Mouse (Mus musculus) myocyte (in vitro differentiated cells): Measurements from ENCODE around the gene Rplp2. TPM values are rescaled to one million over a fixed set of nuclear protein-coding genes. Genes with fewer than 3 reads are reported as not detected.
A peak's percentile ranks its signal among the peaks of the same experiment; 100 is the strongest.

Experiments
- H3K27me3 ChIP-seq: one replicate; pipeline ENCODE4 v1.6.1; 2011; ENCODE audit not compliant: control insufficient read depth, insufficient read depth, insufficient read length
- H3K36me3 ChIP-seq: one replicate; pipeline ENCODE4 v1.6.1; 2011; ENCODE audit not compliant: control insufficient read depth, insufficient read depth
- H3K4me2 ChIP-seq: one replicate; pipeline ENCODE4 v1.6.1; 2011; ENCODE audit warnings: low read depth, control low read depth
- H3K4me3 ChIP-seq: one replicate; pipeline ENCODE4 v1.5.1; 2011; ENCODE audit warnings: mild to moderate bottlenecking, control low read depth, moderate library complexity
- H3K79me2 ChIP-seq: one replicate; pipeline ENCODE4 v1.6.1; 2011; ENCODE audit not compliant: control insufficient read depth, insufficient read depth
- H3ac ChIP-seq: one replicate; pipeline ENCODE4 v1.6.1; 2011; ENCODE audit not compliant: control insufficient read depth, insufficient read length
- CEBPB ChIP-seq: IDR thresholded peaks from 2 replicates; pipeline ENCODE4 v1.6.1; 2011; ENCODE audit warnings: mild to moderate bottlenecking, moderate library complexity; ENCODE audit not compliant: poor library complexity, insufficient read depth, severe bottlenecking
- E2F4 ChIP-seq: IDR thresholded peaks from one replicate; pipeline ENCODE4 v1.6.1; 2011; ENCODE audit warnings: mild to moderate bottlenecking, control low read depth, moderate library complexity; ENCODE audit not compliant: insufficient read depth
- MAX ChIP-seq: IDR thresholded peaks from one replicate; pipeline ENCODE4 v1.6.1; 2011; ENCODE audit warnings: low read depth, mild to moderate bottlenecking, control low read depth
- MYOD1 ChIP-seq, 3 experiments: IDR thresholded peaks; one replicate each; pipeline ENCODE4 v1.6.1; 2011; ENCODE audit warnings: control low read depth in 2 of 3, low read depth in 2 of 3, mild to moderate bottlenecking in 2 of 3, moderate library complexity in 1 of 3; ENCODE audit not compliant: insufficient read length in 2 of 3, control insufficient read depth in 1 of 3
- MYOG ChIP-seq, 3 experiments: IDR thresholded peaks; one replicate each; pipeline ENCODE4 v1.6.1; 2011; ENCODE audit warnings: control low read depth in 2 of 3, low read depth in 2 of 3, mild to moderate bottlenecking in 2 of 3; ENCODE audit not compliant: insufficient read length in 2 of 3, control insufficient read depth in 1 of 3, insufficient read depth in 1 of 3
- POLR2A ChIP-seq: IDR thresholded peaks from one replicate; pipeline ENCODE4 v1.6.1; 2011; ENCODE audit warnings: low read depth, mild to moderate bottlenecking, control low read depth, moderate library complexity; ENCODE audit not compliant: insufficient read length
- POLR2AphosphoS2 ChIP-seq: IDR thresholded peaks from one replicate; pipeline ENCODE4 v1.6.1; 2011; ENCODE audit warnings: low read depth, control low read depth; ENCODE audit not compliant: insufficient read length
- REST ChIP-seq: IDR thresholded peaks from one replicate; pipeline ENCODE4 v1.6.1; 2011; ENCODE audit warnings: mild to moderate bottlenecking, control low read depth, moderate library complexity; ENCODE audit not compliant: insufficient read depth, insufficient read length
- SRF ChIP-seq: IDR thresholded peaks from one replicate; pipeline ENCODE4 v1.6.1; 2011; ENCODE audit warnings: low read depth; ENCODE audit not compliant: control insufficient read depth, insufficient read length
- TCF12 ChIP-seq: IDR thresholded peaks from one replicate; pipeline ENCODE4 v1.6.1; 2011; ENCODE audit warnings: mild to moderate bottlenecking, control low read depth; ENCODE audit not compliant: poor library complexity, insufficient read depth, severe bottlenecking
- TCF3 ChIP-seq: IDR thresholded peaks from one replicate; pipeline ENCODE4 v1.6.1; 2011; ENCODE audit warnings: low read depth, control low read depth; ENCODE audit not compliant: insufficient read length
- USF1 ChIP-seq: IDR thresholded peaks from one replicate; pipeline ENCODE4 v1.6.1; 2011; ENCODE audit warnings: low read depth, mild to moderate bottlenecking, control low read depth, moderate library complexity
- polyA plus RNA-seq: library from polyadenylated mRNA; unstranded; fragments of >200 nt; fragmentation: generic; extraction: Trizol; gene quantifications from one replicate; pipeline ENCODE4 v1.2.1, GENCODE M21; 2012; ENCODE audit warnings: missing spikeins

Rplp2 gene
- polyA plus RNA-seq, 1 experiment: 5,265 TPM

DNA sequence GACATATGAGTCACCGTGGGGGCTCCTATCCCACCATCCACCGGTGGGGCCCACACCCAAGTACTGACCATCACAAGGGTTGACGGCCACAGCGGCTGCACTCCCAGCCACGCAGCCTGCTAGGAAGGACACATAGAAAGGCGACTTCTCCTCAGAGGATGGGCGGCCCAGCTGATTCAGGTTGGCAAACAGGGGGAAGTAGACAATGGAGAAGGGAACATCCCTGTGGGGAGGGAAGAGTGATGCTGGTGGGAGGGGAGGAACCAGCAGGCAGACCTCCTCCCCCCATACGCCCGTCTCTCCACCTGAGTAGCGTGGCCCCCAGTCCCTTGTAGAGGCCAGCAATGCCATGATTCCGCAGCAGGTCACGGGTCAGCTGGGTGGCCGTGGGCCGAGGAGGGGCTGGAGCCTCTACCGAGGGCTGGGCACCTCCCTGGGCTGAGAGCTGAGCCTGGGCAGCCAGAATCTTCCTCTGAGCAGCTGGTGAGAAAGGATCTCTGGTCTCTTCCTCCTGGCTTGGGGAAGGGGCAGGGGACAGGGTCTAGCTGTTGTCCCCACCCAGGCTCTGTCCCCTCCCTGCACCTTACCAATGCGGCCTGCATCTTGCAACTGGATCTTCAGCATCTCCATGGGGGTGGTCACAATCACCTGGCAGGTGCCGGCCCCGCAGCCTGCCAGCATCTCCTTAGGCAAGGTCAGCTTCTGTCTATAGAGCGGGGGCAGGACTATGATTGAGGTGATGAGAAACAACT, 15.6 kb upstream of the Rplp2 start:
- no peak overlapping the region for H3K4me3 ChIP-seq
- no peaks in the 10 kb centered on the region for H3K27me3 ChIP-seq
- peaks cover 7% of the 10 kb centered on the region for H3K79me2 ChIP-seq
- no peak overlapping the region for H3ac ChIP-seq
- H3K36me3 ChIP-seq: no peaks in the 10 kb centered on the region
- no peak for TF ChIP-seq SRF
- TF ChIP-seq E2F4: no peak
- TF ChIP-seq TCF3: no peak
- TF ChIP-seq POLR2AphosphoS2: no peak
- TF ChIP-seq POLR2A: no peak
- TF ChIP-seq MYOG (IDR thresholded peaks at IDR 0.05; ENCODE audit: control insufficient read depth in 1 of 3, insufficient read depth in 1 of 3, insufficient read length in 2 of 3, low read depth in 2 of 3): no peak
- TF ChIP-seq USF1: no peak
- no peak for TF ChIP-seq MAX
- TF ChIP-seq MYOD1 (IDR thresholded peaks at IDR 0.05; ENCODE audit: control insufficient read depth in 1 of 3, insufficient read length in 2 of 3, low read depth in 2 of 3): no peak
- no peak for TF ChIP-seq REST
- no peak for TF ChIP-seq CEBPB
- TF ChIP-seq TCF12: no peak
- no peak overlapping the region for H3K4me2 ChIP-seq

DNA sequence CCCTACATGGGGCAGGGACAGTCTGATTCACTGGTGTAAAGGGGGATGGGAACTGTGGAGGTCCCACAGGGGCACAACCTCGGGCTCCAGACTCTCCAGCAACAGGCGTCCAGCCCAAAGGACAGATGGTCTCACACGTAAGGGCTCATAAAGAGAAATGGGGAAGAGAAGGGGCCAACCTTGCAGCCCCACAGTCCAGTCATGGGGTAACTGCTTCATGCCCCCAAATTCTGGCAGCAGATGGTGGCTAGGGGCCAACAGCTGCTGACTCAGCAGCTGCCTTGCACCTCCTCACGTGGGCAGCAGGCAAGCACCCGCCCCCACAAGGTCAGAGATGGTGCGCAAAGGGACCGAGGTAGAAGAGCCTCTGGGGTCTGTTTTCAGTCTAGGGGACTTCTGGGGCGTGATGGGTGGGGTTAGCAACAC, 15.0 kb upstream of the Rplp2 start:
- Histone ChIP-seq H3K27me3 (no peaks in the 10 kb centered on the region), H3K79me2 (peaks cover 12% of the 10 kb centered on the region), H3K4me3 (no peak overlapping the region), H3K4me2 (no peak overlapping the region), H3ac (no peak overlapping the region), H3K36me3 (no peaks in the 10 kb centered on the region)
- TF ChIP-seq MYOG (IDR thresholded peaks at IDR 0.05; ENCODE audit: control insufficient read depth in 1 of 3, insufficient read depth in 1 of 3, insufficient read length in 2 of 3, low read depth in 2 of 3) (peak in 1 of 3 experiments; percentile 22), POLR2A (no peak), SRF (no peak), TCF3 (no peak), REST (no peak), MYOD1 (IDR thresholded peaks at IDR 0.05; ENCODE audit: control insufficient read depth in 1 of 3, insufficient read length in 2 of 3, low read depth in 2 of 3) (peak in 1 of 3 experiments; percentile 27), POLR2AphosphoS2 (no peak), TCF12 (no peak), CEBPB (no peak), E2F4 (no peak), MAX (no peak), USF1 (no peak)

DNA sequence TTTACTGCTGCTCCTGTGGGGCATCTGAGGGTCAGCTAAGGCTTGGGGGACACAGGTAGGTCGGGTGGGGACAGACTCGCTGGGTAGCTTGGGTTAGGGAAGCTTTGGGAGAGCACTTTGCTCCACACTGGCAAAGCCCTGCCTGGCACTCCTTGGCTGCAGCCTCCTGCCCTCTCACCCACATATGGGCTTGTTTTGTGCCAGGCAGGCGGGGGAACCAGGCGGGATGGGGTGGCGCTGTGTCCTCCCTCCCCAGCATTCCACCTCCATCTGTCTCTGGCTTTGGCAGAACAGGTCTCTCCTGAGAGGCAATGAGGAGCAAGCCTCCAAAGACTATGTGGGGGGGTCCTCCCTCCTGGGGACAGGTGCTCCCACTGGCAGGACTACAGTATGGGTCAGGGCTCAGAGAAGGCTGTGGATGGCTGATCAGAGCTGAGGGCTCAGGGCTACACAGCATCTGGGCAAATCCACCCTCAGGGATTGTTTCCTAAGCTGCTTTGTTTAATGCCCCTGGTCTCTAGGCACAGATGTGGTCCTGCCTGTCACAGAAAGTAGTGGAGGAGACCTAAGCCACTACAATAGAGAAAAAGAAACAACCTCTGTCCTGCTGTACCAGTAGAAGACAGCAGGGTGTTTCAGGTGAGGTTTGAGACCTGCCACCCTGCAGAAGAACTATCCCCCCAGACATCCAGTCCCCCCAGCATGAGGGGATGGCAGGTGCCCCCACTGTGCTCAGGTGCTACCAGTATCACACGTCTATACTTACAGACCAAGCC, 14.2 kb upstream of the Rplp2 start:
- Histone ChIP-seq H3K79me2 (peaks cover 12% of the 10 kb centered on the region), H3K27me3 (no peaks in the 10 kb centered on the region), H3K36me3 (no peaks in the 10 kb centered on the region), H3K4me3 (no peak overlapping the region), H3K4me2 (no peak overlapping the region), H3ac (no peak overlapping the region)
- TF ChIP-seq POLR2AphosphoS2 (no peak), MYOG (IDR thresholded peaks at IDR 0.05; ENCODE audit: control insufficient read depth in 1 of 3, insufficient read depth in 1 of 3, insufficient read length in 2 of 3, low read depth in 2 of 3) (no peak), TCF3 (no peak), REST (no peak), SRF (no peak), USF1 (no peak), E2F4 (no peak), MYOD1 (IDR thresholded peaks at IDR 0.05; ENCODE audit: control insufficient read depth in 1 of 3, insufficient read length in 2 of 3, low read depth in 2 of 3) (no peak), TCF12 (no peak), MAX (no peak), POLR2A (no peak), CEBPB (no peak)

DNA sequence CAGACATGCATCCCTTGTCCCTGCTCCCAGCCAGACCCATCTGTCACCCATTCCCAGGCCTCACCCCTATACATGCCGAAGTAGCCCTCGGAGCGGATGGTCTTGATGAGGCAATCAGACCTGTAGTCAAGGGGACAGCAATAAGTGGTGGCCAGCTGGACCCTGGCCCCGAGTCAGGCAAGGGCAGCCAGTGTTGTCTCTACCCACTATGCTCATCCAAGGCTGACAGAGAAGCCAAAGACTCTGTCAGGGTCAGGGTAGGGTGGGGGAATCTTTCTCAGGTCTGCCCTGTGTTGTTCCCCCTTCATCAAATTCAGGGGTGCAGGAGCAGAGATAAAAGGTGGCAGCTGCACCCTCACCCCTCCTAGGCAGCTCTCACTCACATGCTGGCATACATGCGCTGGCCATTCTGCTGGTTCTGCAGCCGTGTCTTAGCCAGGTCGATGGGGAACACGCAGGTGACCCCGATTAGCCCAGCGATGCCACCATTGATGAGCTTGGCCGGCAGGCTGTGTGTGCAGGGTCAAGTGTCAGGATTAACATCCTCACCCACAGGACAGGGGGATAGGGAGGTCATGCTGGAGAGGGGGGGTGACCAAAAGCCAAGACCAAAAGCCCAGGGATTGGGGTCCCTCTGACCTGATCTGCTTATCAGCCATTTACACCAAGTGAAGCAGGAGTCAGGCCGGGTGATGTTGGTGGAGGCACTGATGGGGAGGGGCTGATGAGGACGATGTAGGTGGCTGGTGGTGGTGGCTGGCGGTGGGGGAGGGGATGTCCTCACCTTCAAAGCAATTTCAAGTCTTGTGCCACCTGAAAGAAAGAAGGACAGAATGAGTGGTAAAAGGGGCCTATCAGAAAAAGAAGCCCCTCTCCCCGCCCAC, 13.4 kb upstream of the Rplp2 start:
- H3K27me3 ChIP-seq: no peaks in the 10 kb centered on the region
- no peak overlapping the region for H3ac ChIP-seq
- peak overlapping the region; percentile 60 for H3K4me3 ChIP-seq
- TF ChIP-seq SRF (no peak), TCF12 (no peak), POLR2A (no peak), MAX (no peak), MYOG (IDR thresholded peaks at IDR 0.05; ENCODE audit: control insufficient read depth in 1 of 3, insufficient read depth in 1 of 3, insufficient read length in 2 of 3, low read depth in 2 of 3) (no peak), REST (no peak), TCF3 (no peak), E2F4 (no peak), POLR2AphosphoS2 (no peak), CEBPB (no peak), MYOD1 (IDR thresholded peaks at IDR 0.05; ENCODE audit: control insufficient read depth in 1 of 3, insufficient read length in 2 of 3, low read depth in 2 of 3) (no peak), USF1 (no peak)
- H3K4me2 ChIP-seq: peak overlapping the region; percentile 88
- no peaks in the 10 kb centered on the region for H3K36me3 ChIP-seq
- H3K79me2 ChIP-seq: peaks cover 12% of the 10 kb centered on the region
